Mouse (Mus musculus) liver, adult 2 months (tissue): ENCODE data around the gene Ap1g2. TPM values are rescaled to one million over a fixed set of nuclear protein-coding genes. Genes with fewer than 3 reads are reported as not detected.

Experiments
- DNase-seq: peaks from one replicate; pipeline ENCODE4 v3.0.0-alpha.2; 2011; ENCODE audit warnings: low read depth, low spot score; ENCODE audit errors: extremely low read depth
- H3K27ac ChIP-seq: fragments of 200-500 bp; replicated peaks from 2 replicates; pipeline ENCODE4 v1.5.1; 2012; ENCODE audit warnings: low read depth, mild to moderate bottlenecking, control low read depth, inconsistent platforms, low read length; ENCODE audit not compliant: insufficient read depth
- H3K27me3 ChIP-seq: fragments of 200-500 bp; 2 replicates; pipeline ENCODE4 v1.6.1; 2012; ENCODE audit warnings: mild to moderate bottlenecking, moderate library complexity, low read length, inconsistent platforms; ENCODE audit not compliant: control insufficient read depth, insufficient read depth
- H3K36me3 ChIP-seq: fragments of 200-500 bp; 2 replicates; pipeline ENCODE4 v1.6.1; 2012; ENCODE audit warnings: low read length, inconsistent platforms; ENCODE audit not compliant: control insufficient read depth, insufficient read depth
- H3K4me1 ChIP-seq: fragments of 200-500 bp; 2 replicates; pipeline ENCODE4 v1.6.1; 2011; ENCODE audit warnings: low read length; ENCODE audit not compliant: control insufficient read depth, insufficient read depth
- H3K4me3 ChIP-seq: fragments of 200-500 bp; 2 replicates; pipeline ENCODE4 v1.5.1; 2011; ENCODE audit warnings: low read depth, mild to moderate bottlenecking, control low read depth, low read length, moderate library complexity; ENCODE audit not compliant: insufficient read depth
- H3K79me2 ChIP-seq: fragments of 200-500 bp; 2 replicates; pipeline ENCODE4 v1.6.1; 2012; ENCODE audit warnings: inconsistent platforms, mild to moderate bottlenecking, low read length, moderate library complexity; ENCODE audit not compliant: control insufficient read depth, insufficient read depth
- H3K9ac ChIP-seq: fragments of 200-500 bp; 2 replicates; pipeline ENCODE4 v1.6.1; 2012; ENCODE audit warnings: low read depth, mild to moderate bottlenecking, control low read depth, inconsistent platforms, low read length
- CTCF ChIP-seq: fragments of 200-500 bp; IDR thresholded peaks from 2 replicates; pipeline ENCODE4 v1.5.1; 2011; ENCODE audit warnings: low read depth, low read length, control low read depth
- POLR2A ChIP-seq: fragments of 200-500 bp; IDR thresholded peaks from 2 replicates; pipeline ENCODE4 v1.6.1; 2011; ENCODE audit warnings: low read length, control low read depth; ENCODE audit not compliant: insufficient read depth; ENCODE audit errors: extremely low read depth
- WGBS: fragments of 180-500 bp; shearing (Covaris S2); methylation state at CpG from one replicate; pipeline ENCODE4 v1.1.7; 2018; 5-methylcytosine and 5-hydroxymethylcytosine counted together
- polyA plus RNA-seq: library from polyadenylated mRNA; depleted of rRNA; stranded (reverse); fragments of >200 nt; gene quantifications from 2 replicates; pipeline ENCODE4 v1.2.3, GENCODE M21; 2012
- total RNA-seq: library from RNA; depleted of rRNA; stranded (reverse); fragments of >200 nt; gene quantifications from 2 replicates; pipeline ENCODE4 v1.2.3, GENCODE M21; 2014

Gene Ap1g2
- total and polyA plus RNA-seq, 2 experiments: 4.9 to 15.6 TPM

- Histone ChIP-seq H3K27ac (no peak overlapping the region), H3K79me2 (no peaks in the 10 kb centered on the region), H3K4me1 (no peaks in the 10 kb centered on the region), H3K36me3 (no peaks in the 10 kb centered on the region), H3K4me3 (no peak overlapping the region), H3K9ac (no peak overlapping the region), H3K27me3 (peaks cover 22% of the 10 kb centered on the region)
- 71% methylated on average over 2 of the region's 2 CpGs for WGBS
- no peak for DNase-seq
- TF ChIP-seq CTCF (no peak), POLR2A (no peak)
Measured at GRCm38 (mm10) chr14:55111720-55112119, 5.3 kb upstream of the Ap1g2 start.

- Histone ChIP-seq H3K27ac (no peak overlapping the region), H3K79me2 (no peaks in the 10 kb centered on the region), H3K27me3 (peaks cover 16% of the 10 kb centered on the region), H3K4me1 (no peaks in the 10 kb centered on the region), H3K4me3 (no peak overlapping the region), H3K36me3 (no peaks in the 10 kb centered on the region), H3K9ac (no peak overlapping the region)
- DNase-seq: no peak
- 30% methylated on average over 9 of the region's 9 CpGs for WGBS
- TF ChIP-seq CTCF (no peak), POLR2A (no peak)
Measured at GRCm38 (mm10) chr14:55110076-55110475, 3.7 kb upstream of the Ap1g2 start.

- no peak for DNase-seq
- H3K79me2 ChIP-seq: no peaks in the 10 kb centered on the region
- H3K4me3 ChIP-seq: no peak overlapping the region
- H3K4me1 ChIP-seq: no peaks in the 10 kb centered on the region
- H3K27me3 ChIP-seq: peaks cover 9% of the 10 kb centered on the region
- 21% methylated on average over 21 of the region's 21 CpGs for WGBS
- no peak for TF ChIP-seq POLR2A
- TF ChIP-seq CTCF: no peak
- no peak overlapping the region for H3K27ac ChIP-seq
- H3K36me3 ChIP-seq: no peaks in the 10 kb centered on the region
- H3K9ac ChIP-seq: no peak overlapping the region
Measured at GRCm38 (mm10) chr14:55109048-55109873, 2.9 kb upstream of the Ap1g2 start.

- whole genome bisulfite sequencing: 45% methylated on average over 9 of the region's 9 CpGs
- Histone ChIP-seq H3K27ac (no peak overlapping the region), H3K4me3 (no peak overlapping the region), H3K79me2 (no peaks in the 10 kb centered on the region), H3K4me1 (no peaks in the 10 kb centered on the region), H3K9ac (no peak overlapping the region), H3K27me3 (peaks cover under 1% of the 10 kb centered on the region; the same call in 1 of the 2 replicates), H3K36me3 (no peaks in the 10 kb centered on the region; the same call in 1 of the 2 replicates)
- no peak for DNase-seq
- TF ChIP-seq POLR2A: no peak
- TF ChIP-seq CTCF: no peak
Measured at GRCm38 (mm10) chr14:55108202-55108870, 1.9 kb upstream of the Ap1g2 start.

GRCm38 (mm10) chr14:55106990-55107389 is 597 bp upstream of the Ap1g2 start:
- no peaks in the 10 kb centered on the region; the same call in 1 of the 2 replicates for H3K36me3 ChIP-seq
- TF ChIP-seq CTCF (no peak), POLR2A (no peak)
- no peak overlapping the region for H3K9ac ChIP-seq
- H3K27ac ChIP-seq: no peak overlapping the region
- H3K27me3 ChIP-seq: no peaks in the 10 kb centered on the region
- H3K79me2 ChIP-seq: no peaks in the 10 kb centered on the region
- no peak overlapping the region for H3K4me3 ChIP-seq
- 87% methylated on average over 8 of the region's 8 CpGs for WGBS
- H3K4me1 ChIP-seq: no peaks in the 10 kb centered on the region
- no peak for DNase-seq

- H3K9ac ChIP-seq: no peak overlapping the region
- H3K36me3 ChIP-seq: no peaks in the 10 kb centered on the region; the same call in 1 of the 2 replicates
- TF ChIP-seq CTCF (no peak), POLR2A (no peak)
- no peaks in the 10 kb centered on the region for H3K4me1 ChIP-seq
- 30% methylated on average over 7 of the region's 7 CpGs for WGBS
- no peaks in the 10 kb centered on the region for H3K27me3 ChIP-seq
- no peak overlapping the region for H3K4me3 ChIP-seq
- no peaks in the 10 kb centered on the region for H3K79me2 ChIP-seq
- DNase-seq: no peak
- H3K27ac ChIP-seq: no peak overlapping the region
Measured at GRCm38 (mm10) chr14:55105386-55105785, 1.0 kb downstream of the Ap1g2 start.
